Mouse (Mus musculus): ENCODE results near the gene Fam71f2. TPM values are rescaled to one million over a fixed set of nuclear protein-coding genes. Genes with fewer than 3 reads are reported as not detected.

Gene Fam71f2
- 0.12 TPM for polyA plus RNA-seq (2021)

- H3K27me3 ChIP-seq, result no peaks in the 10 kb centered on the region
- CTCF ChIA-PET, result interaction anchor here (1.2 to 4.6 kb wide), 5 partner anchors 13 to 75 kb away, joined by 3 to 31 read pairs (median 5); no protein-coding TSS in a partner anchor
- DNase-seq (ENCODE audit: low read depth, low spot score) (no peak), ATAC-seq (no peak)
- in situ Hi-C loops (cut with MboI; ENCODE audit: low pct_unique_long_range_greater_than_20kb), result loop anchor here (5.0 kb wide), 3 partner anchors 37 to 112 kb away; partner anchors contain the start of gene Rbm28
- POLR2A ChIA-PET, result interaction anchor here (1.3 kb wide), 1 partner anchor 69 kb away, joined by 3 read pairs; no protein-coding TSS in a partner anchor
- TF ChIP-seq CTCF (IDR thresholded peaks at IDR 0.05), result no peak
These were observed at the start of gene Fam71f2 for GRCm38 (mm10) chr6:29279293-29279692. Gene Fam71f2 (plus strand): TSS chr6:29279593.

GRCm38 (mm10) chr6:29230386-29230785 lies 49.0 kb upstream of the Fam71f2 start:
- ATAC-seq (no peak), DNase-seq (ENCODE audit: low read depth, low spot score) (no peak)
- ChIA-PET POLR2A (no interaction called here), CTCF (no interaction called here)
- no peak for TF ChIP-seq CTCF (IDR thresholded peaks at IDR 0.05)
- in situ Hi-C loops (cut with MboI; ENCODE audit: low pct_unique_long_range_greater_than_20kb), result no loop called here
- peaks cover 3% of the 10 kb centered on the region for H3K27me3 ChIP-seq

GRCm38 (mm10) chr6:29231799-29232198 lies 47.6 kb upstream of the Fam71f2 start:
- no peak for ATAC-seq
- CTCF ChIA-PET, result no interaction called here
- H3K27me3 ChIP-seq, result peaks cover 3% of the 10 kb centered on the region
- in situ Hi-C loops (cut with MboI; ENCODE audit: low pct_unique_long_range_greater_than_20kb), result no loop called here
- POLR2A ChIA-PET, result no interaction called here
- no peak for DNase-seq (ENCODE audit: low read depth, low spot score)
- TF ChIP-seq CTCF (IDR thresholded peaks at IDR 0.05), result no peak

- no peak for DNase-seq (ENCODE audit: low read depth, low spot score)
- ATAC-seq, result no peak
- ChIA-PET CTCF (no interaction called here), POLR2A (no interaction called here)
- H3K27me3 ChIP-seq, result peaks cover 3% of the 10 kb centered on the region
- in situ Hi-C loops (cut with MboI; ENCODE audit: low pct_unique_long_range_greater_than_20kb), result no loop called here
- TF ChIP-seq CTCF (IDR thresholded peaks at IDR 0.05), result no peak
These were observed 47.1 kb upstream of the Fam71f2 start for GRCm38 (mm10) chr6:29232321-29232720.

GRCm38 (mm10) chr6:29233710-29234109 lies 45.7 kb upstream of the Fam71f2 start:
- no peak for TF ChIP-seq CTCF (IDR thresholded peaks at IDR 0.05)

GRCm38 (mm10) chr6:29234272-29234671 lies 45.1 kb upstream of the Fam71f2 start:
- no peaks in the 10 kb centered on the region for H3K27me3 ChIP-seq
- in situ Hi-C loops (cut with MboI; ENCODE audit: low pct_unique_long_range_greater_than_20kb), result no loop called here
- ChIA-PET POLR2A (no interaction called here), CTCF (interaction anchor here (1.0 kb wide), 1 partner anchor 51 kb away, joined by 3 read pairs; no protein-coding TSS in a partner anchor)
- DNase-seq (ENCODE audit: low read depth, low spot score) (no peak), ATAC-seq (peak; percentile 44)
- TF ChIP-seq CTCF (IDR thresholded peaks at IDR 0.05), result peak; percentile 88

More at GRCm38 (mm10) chr6:29233710-29234109, 45.7 kb upstream of the Fam71f2 start:
- H3K27me3 ChIP-seq, result peaks cover 3% of the 10 kb centered on the region
- in situ Hi-C loops (cut with MboI; ENCODE audit: low pct_unique_long_range_greater_than_20kb), result no loop called here
- ATAC-seq, result no peak
- CTCF ChIA-PET, result no interaction called here
- DNase-seq (ENCODE audit: low read depth, low spot score), result no peak
- POLR2A ChIA-PET, result no interaction called here

- ATAC-seq, result peak; percentile 23
- POLR2A ChIA-PET, result no interaction called here
- no peaks in the 10 kb centered on the region for H3K27me3 ChIP-seq
- TF ChIP-seq CTCF (IDR thresholded peaks at IDR 0.05), result peak; percentile 70
- DNase-seq (ENCODE audit: low read depth, low spot score), result no peak
- CTCF ChIA-PET, result interaction anchor here (0.6 to 7.2 kb wide), 23 partner anchors 9 to 87 kb away, joined by 3 to 31 read pairs (median 4); partner anchors contain the start of genes Fam71f2, Hilpda and Rbm28
- in situ Hi-C loops (cut with MboI; ENCODE audit: low pct_unique_long_range_greater_than_20kb), result loop anchor here (5.0 kb wide), 3 partner anchors 34 to 74 kb away; partner anchors contain the start of genes Fam71f2 and Rbm28
These were observed 38.6 kb upstream of the Fam71f2 start for GRCm38 (mm10) chr6:29240806-29241205.

GRCm38 (mm10) chr6:29241697-29242096 lies 37.7 kb upstream of the Fam71f2 start:
- ChIA-PET CTCF (interaction anchor here (1.0 to 7.2 kb wide), 15 partner anchors 8 to 86 kb away, joined by 3 to 31 read pairs (median 7); partner anchors contain the start of genes Fam71f2, Hilpda and Rbm28), POLR2A (no interaction called here)
- TF ChIP-seq CTCF (IDR thresholded peaks at IDR 0.05), result peak; percentile 39
- DNase-seq (ENCODE audit: low read depth, low spot score), result no peak
- H3K27me3 ChIP-seq, result no peaks in the 10 kb centered on the region
- in situ Hi-C loops (cut with MboI; ENCODE audit: low pct_unique_long_range_greater_than_20kb), result loop anchor here (5.0 kb wide), 3 partner anchors 34 to 74 kb away; partner anchors contain the start of genes Fam71f2 and Rbm28
- ATAC-seq, result no peak

- CTCF ChIA-PET, result interaction anchor here (0.8 to 2.9 kb wide), 3 partner anchors 34 to 73 kb away, joined by 3 to 22 read pairs (median 4); no protein-coding TSS in a partner anchor
- in situ Hi-C loops (cut with MboI; ENCODE audit: low pct_unique_long_range_greater_than_20kb), result loop anchor here (5.0 kb wide), 3 partner anchors 35 to 75 kb away; partner anchors contain the start of genes Fam71f2 and Rbm28
These were observed 37.1 kb upstream of the Fam71f2 start for GRCm38 (mm10) chr6:29242265-29242664.

GRCm38 (mm10) chr6:29245272-29246120 lies 33.9 kb upstream of the Fam71f2 start:
- ChIA-PET CTCF (no interaction called here), POLR2A (no interaction called here)
- TF ChIP-seq CTCF (IDR thresholded peaks at IDR 0.05), result no peak
- in situ Hi-C loops (cut with MboI; ENCODE audit: low pct_unique_long_range_greater_than_20kb), result no loop called here
- ATAC-seq (no peak), DNase-seq (ENCODE audit: low read depth, low spot score) (no peak)
- H3K27me3 ChIP-seq, result no peaks in the 10 kb centered on the region

More at GRCm38 (mm10) chr6:29242265-29242664, 37.1 kb upstream of the Fam71f2 start:
- no peak for ATAC-seq
- POLR2A ChIA-PET, result interaction anchor here (0.6 kb wide), 1 partner anchor 24 kb away, joined by 3 read pairs; no protein-coding TSS in a partner anchor
- no peaks in the 10 kb centered on the region for H3K27me3 ChIP-seq
- no peak for DNase-seq (ENCODE audit: low read depth, low spot score)
- peak; percentile 49 for TF ChIP-seq CTCF (IDR thresholded peaks at IDR 0.05)

- ChIA-PET POLR2A (no interaction called here), CTCF (no interaction called here)
- DNase-seq (ENCODE audit: low read depth, low spot score) (no peak), ATAC-seq (no peak)
- in situ Hi-C loops (cut with MboI; ENCODE audit: low pct_unique_long_range_greater_than_20kb), result no loop called here
- TF ChIP-seq CTCF (IDR thresholded peaks at IDR 0.05), result no peak
- H3K27me3 ChIP-seq, result no peaks in the 10 kb centered on the region
These were observed 33.2 kb upstream of the Fam71f2 start for GRCm38 (mm10) chr6:29246183-29246582.
